Mouse (Mus musculus): ENCODE measurements around the gene Gm36210. TPM values are rescaled to one million over a fixed set of nuclear protein-coding genes. Genes with fewer than 3 reads are reported as not detected.

The Gm36210 gene
- polyA plus RNA-seq, 1 experiment: not detected

DNA sequence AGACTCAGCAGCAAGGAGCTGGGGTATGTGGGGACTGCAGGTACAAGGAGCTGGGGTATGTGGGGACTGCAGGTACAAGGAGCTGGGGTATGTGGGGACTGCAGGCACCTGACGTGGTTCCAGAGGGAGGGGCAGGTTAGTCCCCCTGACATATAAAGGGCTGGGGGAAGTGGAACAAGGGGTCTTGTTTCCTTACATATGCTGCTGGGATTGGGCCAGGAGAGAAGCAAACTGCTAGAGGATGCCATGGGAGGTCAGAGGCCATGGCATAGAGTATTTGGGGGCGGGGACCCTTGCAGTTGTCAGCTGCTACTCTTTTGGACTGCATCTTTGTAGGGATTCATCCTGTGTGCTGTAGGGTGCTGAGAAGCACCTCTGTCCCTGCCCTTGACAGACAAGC is 11.2 kb upstream of the Gm36210 start:
- TF ChIP-seq CTCF (IDR thresholded peaks at IDR 0.05; ENCODE audit: low read depth, low read length): no peak
- TF ChIP-seq POLR2A (IDR thresholded peaks at IDR 0.05; ENCODE audit: borderline replicate concordance, low read depth, low read length): no peak
- H3K4me3 ChIP-seq (ENCODE audit: insufficient read depth, low read length): no peak overlapping the region
- H3K4me1 ChIP-seq (ENCODE audit: control insufficient read depth, insufficient read depth, low read length): peaks cover 18% of the 10 kb centered on the region
- no peak overlapping the region for H3K27ac ChIP-seq (ENCODE audit: insufficient read depth, low read depth, low read length)

DNA sequence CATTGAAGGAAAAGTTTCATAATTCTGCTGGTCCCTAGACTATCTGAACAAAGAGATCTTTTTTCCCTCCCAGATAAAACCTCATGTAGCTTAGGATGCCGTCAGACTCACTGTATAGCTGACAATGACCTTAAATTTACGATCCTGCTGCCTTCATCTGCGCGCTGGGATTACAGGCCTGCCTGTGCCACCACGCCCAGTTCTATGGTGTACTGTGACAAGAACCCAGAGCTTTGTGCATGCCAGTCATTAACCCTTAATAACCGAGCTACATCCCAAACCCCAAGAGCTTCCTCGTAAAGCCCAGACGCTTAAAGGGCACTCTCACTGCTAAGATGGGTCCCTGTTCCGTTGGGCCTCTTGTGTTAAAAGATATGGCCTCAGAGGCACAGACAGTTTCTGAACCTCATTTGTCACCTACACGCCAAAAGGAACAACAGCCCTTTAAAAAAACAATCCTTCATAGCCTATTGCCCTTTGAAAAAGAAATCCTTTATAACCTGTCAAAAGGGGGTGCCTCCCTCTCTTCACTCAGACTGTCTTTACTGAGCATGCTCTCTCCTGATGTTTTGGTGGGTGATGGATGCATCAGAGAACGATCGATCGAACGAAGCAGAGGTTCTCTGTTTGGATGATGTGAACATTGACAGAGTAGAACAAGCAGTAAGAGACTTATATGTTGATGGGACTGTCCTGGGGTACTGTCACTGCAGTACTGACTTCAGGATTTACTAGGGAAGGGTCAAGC is 9.5 kb upstream of the Gm36210 start:
- peak overlapping the region; percentile 98 for H3K4me3 ChIP-seq (ENCODE audit: insufficient read depth, low read length)
- TF ChIP-seq CTCF (IDR thresholded peaks at IDR 0.05; ENCODE audit: low read depth, low read length) (no peak), POLR2A (IDR thresholded peaks at IDR 0.05; ENCODE audit: borderline replicate concordance, low read depth, low read length) (no peak)
- peaks cover 10% of the 10 kb centered on the region for H3K4me1 ChIP-seq (ENCODE audit: control insufficient read depth, insufficient read depth, low read length)
- peak overlapping the region; percentile 75 for H3K27ac ChIP-seq (ENCODE audit: insufficient read depth, low read depth, low read length)

DNA sequence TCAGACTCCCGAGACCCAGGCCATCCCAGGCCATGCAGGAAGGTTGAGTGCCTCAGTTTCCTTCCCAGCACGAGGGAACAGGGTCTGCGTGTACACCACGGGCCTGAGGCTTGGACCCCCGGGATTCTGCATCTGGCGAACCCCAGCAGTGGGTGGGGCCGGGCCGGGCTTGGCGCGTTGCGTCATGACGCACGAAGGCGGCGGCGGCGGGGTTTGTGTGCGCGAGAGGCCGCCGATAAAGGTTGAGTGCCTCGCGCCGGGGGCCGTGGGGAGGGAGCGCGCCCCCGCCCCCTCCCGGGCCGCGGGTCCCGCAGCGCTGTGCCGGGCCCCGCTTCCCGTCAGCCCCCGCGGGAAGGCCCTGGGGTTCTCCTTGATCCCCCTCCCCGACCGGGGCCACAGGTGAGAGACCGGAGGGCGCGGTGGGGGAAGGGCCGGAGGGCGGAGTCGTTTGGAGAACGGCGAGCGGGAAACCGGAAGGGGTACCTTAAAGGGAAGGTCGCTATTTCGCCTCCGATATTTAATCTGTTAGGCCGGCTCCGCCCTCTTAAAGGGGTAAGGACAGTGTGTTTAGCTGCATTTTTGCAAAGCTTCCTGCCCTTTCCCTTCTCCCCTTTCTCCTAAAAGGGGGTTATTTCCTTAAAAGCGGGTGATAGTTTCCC is 8.8 kb upstream of the Gm36210 start, which contains the start of gene Zfp628:
Gene Zfp628, plus strand, starts transcription at position 211 of the 659 bp plus-strand sequence.
- Histone ChIP-seq H3K4me1 (ENCODE audit: control insufficient read depth, insufficient read depth, low read length) (peaks cover 10% of the 10 kb centered on the region), H3K27ac (ENCODE audit: insufficient read depth, low read depth, low read length) (peak within 1 kb of the TSS; percentile 75), H3K4me3 (ENCODE audit: insufficient read depth, low read length) (peak within 1 kb of the TSS; percentile 98)
- TF ChIP-seq POLR2A (IDR thresholded peaks at IDR 0.05; ENCODE audit: borderline replicate concordance, low read depth, low read length): peak; percentile 61; the same call in 1 of the 2 replicates
- TF ChIP-seq CTCF (IDR thresholded peaks at IDR 0.05; ENCODE audit: low read depth, low read length): no peak

DNA sequence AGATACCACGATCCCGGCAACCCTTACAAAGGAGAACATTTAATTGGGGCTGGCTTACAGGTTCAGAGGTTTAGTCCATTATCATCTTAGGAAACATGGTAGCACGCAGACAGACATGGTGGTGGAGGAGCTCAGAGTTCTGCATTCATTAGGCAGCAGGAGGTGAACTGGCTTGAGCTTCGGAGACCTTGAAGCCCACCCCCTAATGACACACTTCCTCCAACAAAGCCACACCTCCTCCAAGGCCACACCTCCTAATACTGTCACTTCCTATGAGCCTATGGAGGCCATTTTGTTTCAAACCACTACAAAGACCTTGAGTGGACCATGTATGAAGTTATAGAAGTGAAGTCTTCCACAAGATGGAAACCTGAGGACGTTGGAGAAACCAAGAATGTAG is 5.9 kb upstream of the Gm36210 start:
- TF ChIP-seq CTCF (IDR thresholded peaks at IDR 0.05; ENCODE audit: low read depth, low read length) (no peak), POLR2A (IDR thresholded peaks at IDR 0.05; ENCODE audit: borderline replicate concordance, low read depth, low read length) (no peak)
- no peak overlapping the region for H3K27ac ChIP-seq (ENCODE audit: insufficient read depth, low read depth, low read length)
- H3K4me1 ChIP-seq (ENCODE audit: control insufficient read depth, insufficient read depth, low read length): peaks cover 10% of the 10 kb centered on the region
- H3K4me3 ChIP-seq (ENCODE audit: insufficient read depth, low read length): no peak overlapping the region

DNA sequence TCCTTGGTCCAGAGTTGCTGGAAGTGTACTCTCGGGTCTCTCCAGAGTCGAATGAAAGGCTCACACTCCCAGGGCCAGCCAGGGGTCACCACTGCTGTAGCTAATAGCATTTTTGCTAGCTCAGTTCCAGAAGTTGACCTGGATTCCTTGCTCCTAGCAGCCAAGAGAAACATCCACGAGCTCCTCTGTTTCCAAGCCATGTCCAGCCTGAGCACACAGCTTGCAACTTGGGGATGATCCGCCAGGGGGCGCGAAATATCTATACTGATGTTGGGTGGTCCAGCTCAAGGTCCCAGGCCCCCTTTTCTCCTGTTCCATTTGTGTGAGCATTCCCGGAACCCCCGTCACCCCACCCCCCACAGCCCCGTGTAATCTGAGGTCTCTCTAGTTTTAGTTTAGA is 5.2 kb upstream of the Gm36210 start:
- H3K4me1 ChIP-seq (ENCODE audit: control insufficient read depth, insufficient read depth, low read length): peaks cover 8% of the 10 kb centered on the region
- H3K27ac ChIP-seq (ENCODE audit: insufficient read depth, low read depth, low read length): no peak overlapping the region
- TF ChIP-seq CTCF (IDR thresholded peaks at IDR 0.05; ENCODE audit: low read depth, low read length): peak; percentile 64
- TF ChIP-seq POLR2A (IDR thresholded peaks at IDR 0.05; ENCODE audit: borderline replicate concordance, low read depth, low read length): no peak
- no peak overlapping the region for H3K4me3 ChIP-seq (ENCODE audit: insufficient read depth, low read length)

DNA sequence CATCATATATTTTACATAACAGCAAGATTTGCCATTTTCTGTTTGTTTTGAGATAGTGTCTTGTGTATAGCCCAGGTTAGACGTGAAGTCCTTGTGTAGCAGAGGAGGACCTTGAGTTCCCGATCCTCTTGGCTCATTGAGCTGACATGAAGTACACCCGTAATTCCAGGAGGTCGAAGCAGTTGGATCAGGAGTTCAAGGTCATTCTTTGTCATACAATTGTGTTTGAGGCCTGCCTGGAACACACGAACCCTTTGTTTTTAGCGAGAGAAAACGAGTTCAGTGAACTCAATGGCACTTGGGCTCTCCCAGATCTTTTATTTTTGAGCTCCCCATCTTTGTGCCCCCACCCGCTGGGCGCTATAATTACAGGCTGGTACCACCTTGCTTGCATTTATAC is 3.9 kb downstream of the Gm36210 start:
- no peak overlapping the region for H3K4me3 ChIP-seq (ENCODE audit: insufficient read depth, low read length)
- H3K4me1 ChIP-seq (ENCODE audit: control insufficient read depth, insufficient read depth, low read length): no peaks in the 10 kb centered on the region
- H3K27ac ChIP-seq (ENCODE audit: insufficient read depth, low read depth, low read length): no peak overlapping the region
- TF ChIP-seq CTCF (IDR thresholded peaks at IDR 0.05; ENCODE audit: low read depth, low read length): no peak
- no peak for TF ChIP-seq POLR2A (IDR thresholded peaks at IDR 0.05; ENCODE audit: borderline replicate concordance, low read depth, low read length)

DNA sequence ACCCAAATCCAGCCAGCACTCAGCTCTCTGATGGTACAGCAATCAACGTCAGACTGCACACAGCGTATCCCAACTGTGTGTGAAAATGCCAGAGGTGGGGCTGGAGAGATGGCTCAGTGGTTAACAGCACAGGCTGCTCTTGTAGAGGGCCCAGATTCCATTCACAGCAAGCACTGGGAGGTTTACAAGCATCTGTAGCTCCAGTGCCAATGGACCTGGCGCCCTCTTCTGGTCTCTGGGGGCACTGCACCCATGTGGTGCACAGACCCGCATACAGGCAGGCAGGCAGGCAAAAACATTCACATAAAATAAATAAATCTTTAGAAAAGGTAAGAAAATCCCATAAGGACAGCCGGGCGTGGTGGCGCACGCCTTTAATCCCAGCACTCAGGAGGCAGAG is 5.1 kb downstream of the Gm36210 start:
- no peaks in the 10 kb centered on the region for H3K4me1 ChIP-seq (ENCODE audit: control insufficient read depth, insufficient read depth, low read length)
- TF ChIP-seq CTCF (IDR thresholded peaks at IDR 0.05; ENCODE audit: low read depth, low read length) (peak; percentile 43; the same call in 1 of the 2 replicates), POLR2A (IDR thresholded peaks at IDR 0.05; ENCODE audit: borderline replicate concordance, low read depth, low read length) (no peak)
- H3K4me3 ChIP-seq (ENCODE audit: insufficient read depth, low read length): no peak overlapping the region
- no peak overlapping the region for H3K27ac ChIP-seq (ENCODE audit: insufficient read depth, low read depth, low read length)

DNA sequence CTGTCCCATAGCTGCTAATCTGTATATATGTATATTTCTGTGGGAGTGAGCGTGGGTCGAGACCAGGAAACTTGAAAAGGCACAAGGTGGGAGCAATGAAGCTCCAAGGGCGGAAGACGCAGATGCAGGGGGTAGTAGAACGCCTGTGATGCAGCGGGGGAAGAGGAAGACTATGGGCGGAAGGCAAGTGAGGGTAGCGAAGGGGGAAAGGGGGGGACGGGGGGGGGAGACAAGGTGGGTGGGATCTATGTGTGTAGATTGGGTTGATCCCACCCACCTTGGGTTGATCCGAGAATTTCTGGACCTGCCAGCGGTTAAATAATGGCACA is 5.8 kb downstream of the Gm36210 start:
- H3K4me3 ChIP-seq (ENCODE audit: insufficient read depth, low read length): no peak overlapping the region

DNA sequence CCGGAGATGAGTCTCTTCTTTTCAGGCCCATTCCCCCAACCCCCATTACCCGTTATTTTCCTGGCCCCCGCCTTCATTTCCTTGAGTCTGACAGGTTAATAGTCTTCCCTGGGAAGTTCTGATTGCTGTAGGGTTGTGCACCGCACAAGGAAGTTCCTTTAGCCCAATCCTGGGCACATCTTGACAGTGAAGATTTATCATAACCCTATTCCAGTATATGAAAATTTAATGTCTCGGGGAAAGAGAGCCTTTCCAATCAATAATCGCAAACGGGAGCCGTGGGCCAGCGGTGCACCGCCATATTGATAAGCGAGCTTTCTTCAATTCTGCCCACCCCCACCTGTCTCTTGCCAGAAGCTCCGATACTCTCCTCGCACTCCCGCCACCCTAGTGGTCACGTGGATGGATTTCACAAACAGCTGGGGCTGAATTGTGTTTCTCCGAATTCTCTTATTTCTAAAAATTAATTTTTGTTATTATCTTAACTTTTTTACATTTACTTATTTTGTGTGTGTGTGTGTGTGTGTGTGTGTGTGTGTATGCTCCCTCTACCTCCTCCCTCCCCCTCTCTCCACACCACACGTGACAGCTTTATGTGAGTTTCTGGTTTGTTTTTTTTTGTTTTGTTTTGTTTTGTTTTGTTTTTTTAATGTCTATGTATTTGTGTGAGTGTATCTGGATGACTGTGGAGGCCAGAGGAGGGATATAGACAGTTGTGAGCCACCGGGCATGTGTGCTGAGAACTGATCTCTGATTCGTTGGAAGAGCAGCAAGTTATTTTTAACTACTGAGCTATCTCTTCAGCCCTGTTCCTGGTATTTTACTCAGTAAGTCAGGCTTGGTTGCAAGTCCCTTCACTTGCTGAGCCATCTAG is 6.4 kb downstream of the Gm36210 start:
- Histone ChIP-seq H3K4me3 (ENCODE audit: insufficient read depth, low read length) (no peak overlapping the region), H3K27ac (ENCODE audit: insufficient read depth, low read depth, low read length) (no peak overlapping the region), H3K4me1 (ENCODE audit: control insufficient read depth, insufficient read depth, low read length) (no peaks in the 10 kb centered on the region)
- no peak for TF ChIP-seq POLR2A (IDR thresholded peaks at IDR 0.05; ENCODE audit: borderline replicate concordance, low read depth, low read length)
- TF ChIP-seq CTCF (IDR thresholded peaks at IDR 0.05; ENCODE audit: low read depth, low read length): no peak

More for the DNA sequence above, 5.8 kb downstream of the Gm36210 start:
- TF ChIP-seq POLR2A (IDR thresholded peaks at IDR 0.05; ENCODE audit: borderline replicate concordance, low read depth, low read length): no peak
- H3K4me1 ChIP-seq (ENCODE audit: control insufficient read depth, insufficient read depth, low read length): no peaks in the 10 kb centered on the region
- H3K27ac ChIP-seq (ENCODE audit: insufficient read depth, low read depth, low read length): no peak overlapping the region

All from bone marrow macrophage, adult 2 months (primary cell).